Mouse (Mus musculus) cerebellum, adult 8-10 months (tissue): Measurements from ENCODE around the gene Rdh8.
A peak's percentile ranks its signal among the peaks of the same experiment; 100 is the strongest.
"Not testable (repeated sequence)": the region's sequence is repeated elsewhere in the genome, so short reads cannot be mapped to it uniquely, and the experiment has no call there.

Source experiments
- DNase-seq: peaks from one replicate; pipeline ENCODE4 v3.0.0; 2022

Rdh8 gene

GRCm38 (mm10) chr9:20818236-20818635 is at the start of gene Rdh8:
Gene Rdh8 (plus strand): TSS chr9:20818503.
- no peak for DNase-seq

- DNase-seq, result no peak
Measured at GRCm38 (mm10) chr9:20781286-20781685, 37.0 kb upstream of the Rdh8 start.

GRCm38 (mm10) chr9:20785055-20785454 is 33.2 kb upstream of the Rdh8 start:
- DNase-seq, result no peak

- DNase-seq, result no peak
Measured at GRCm38 (mm10) chr9:20787992-20788391, 30.3 kb upstream of the Rdh8 start.

- DNase-seq, result no peak
Measured at GRCm38 (mm10) chr9:20789651-20790050, 28.7 kb upstream of the Rdh8 start.

- no peak for DNase-seq
Measured at GRCm38 (mm10) chr9:20790345-20790744, 28.0 kb upstream of the Rdh8 start.

GRCm38 (mm10) chr9:20794108-20794806 is 24.0 kb upstream of the Rdh8 start:
- DNase-seq, result peak; percentile 11

GRCm38 (mm10) chr9:20804266-20805158 is 13.8 kb upstream of the Rdh8 start:
- DNase-seq, result peak; percentile 23

GRCm38 (mm10) chr9:20805159-20805495 is 13.2 kb upstream of the Rdh8 start:
- DNase-seq, result no peak

GRCm38 (mm10) chr9:20805706-20806105 is 12.6 kb upstream of the Rdh8 start:
- no peak for DNase-seq

- no peak for DNase-seq
Measured at GRCm38 (mm10) chr9:20810271-20810670, 8.0 kb upstream of the Rdh8 start.

GRCm38 (mm10) chr9:20810773-20811172 is 7.5 kb upstream of the Rdh8 start:
- DNase-seq, result no peak

- no peak for DNase-seq
Measured at GRCm38 (mm10) chr9:20812537-20813271, 5.6 kb upstream of the Rdh8 start.

- DNase-seq, result no peak
Measured at GRCm38 (mm10) chr9:20814521-20815272, 3.6 kb upstream of the Rdh8 start, which contains the start of gene Col5a3. Gene Col5a3 (minus strand): TSS chr9:20815067.

- no peak for DNase-seq
Measured at GRCm38 (mm10) chr9:20820001-20820400, 1.7 kb downstream of the Rdh8 start.

- no peak for DNase-seq
Measured at GRCm38 (mm10) chr9:20822821-20823220, 4.5 kb downstream of the Rdh8 start.

GRCm38 (mm10) chr9:20825781-20826180 is 7.5 kb downstream of the Rdh8 start:
- DNase-seq, result no peak

- no peak for DNase-seq
Measured at GRCm38 (mm10) chr9:20828127-20828526, 9.8 kb downstream of the Rdh8 start.

GRCm38 (mm10) chr9:20830901-20831643 is 12.8 kb downstream of the Rdh8 start:
- DNase-seq, result peak; percentile 91

- DNase-seq, result no peak
Measured at GRCm38 (mm10) chr9:20834881-20835280, 16.6 kb downstream of the Rdh8 start.

- not testable (repeated sequence) for DNase-seq
Measured at GRCm38 (mm10) chr9:20835431-20835954, 17.2 kb downstream of the Rdh8 start.
